Mouse (Mus musculus): ENCODE measurements around the gene Srsf2.
A peak's percentile ranks its signal among the peaks of the same experiment; 100 is the strongest.

The Srsf2 gene

GRCm38 (mm10) chr11:116826550-116827504, 26.1 kb downstream of the Srsf2 start:
- DNase-seq, result no peak

GRCm38 (mm10) chr11:116825230-116825629, 27.7 kb downstream of the Srsf2 start:
- DNase-seq, result no peak

GRCm38 (mm10) chr11:116823885-116824284, 29.0 kb downstream of the Srsf2 start:
- peak; percentile 58 for DNase-seq

- DNase-seq, result no peak
These were observed 29.6 kb downstream of the Srsf2 start for GRCm38 (mm10) chr11:116823255-116823654.

- no peak for DNase-seq
These were observed 30.3 kb downstream of the Srsf2 start for GRCm38 (mm10) chr11:116822626-116823025.

GRCm38 (mm10) chr11:116822215-116822614, 30.7 kb downstream of the Srsf2 start:
- no peak for DNase-seq

GRCm38 (mm10) chr11:116821057-116821940, 31.6 kb downstream of the Srsf2 start:
- DNase-seq, result no peak

- DNase-seq, result no peak
These were observed 32.8 kb downstream of the Srsf2 start for GRCm38 (mm10) chr11:116819932-116820593.

GRCm38 (mm10) chr11:116818722-116819121, 34.2 kb downstream of the Srsf2 start:
- DNase-seq, result no peak

GRCm38 (mm10) chr11:116817567-116817966, 35.3 kb downstream of the Srsf2 start:
- no peak for DNase-seq

- DNase-seq, result no peak
These were observed 36.1 kb downstream of the Srsf2 start for GRCm38 (mm10) chr11:116816769-116817168.

GRCm38 (mm10) chr11:116814884-116815415, 37.9 kb downstream of the Srsf2 start:
- no peak for DNase-seq

GRCm38 (mm10) chr11:116814076-116814883, 38.6 kb downstream of the Srsf2 start:
- no peak for DNase-seq

- DNase-seq, result no peak
These were observed 39.3 kb downstream of the Srsf2 start for GRCm38 (mm10) chr11:116813610-116814009.

- DNase-seq, result no peak
These were observed 39.9 kb downstream of the Srsf2 start for GRCm38 (mm10) chr11:116812793-116813529.

GRCm38 (mm10) chr11:116810983-116811901, 41.7 kb downstream of the Srsf2 start:
- peak; percentile 81 for DNase-seq

- no peak for DNase-seq
These were observed 42.4 kb downstream of the Srsf2 start for GRCm38 (mm10) chr11:116810528-116810927.

- DNase-seq, result no peak
These were observed 43.4 kb downstream of the Srsf2 start for GRCm38 (mm10) chr11:116809520-116809919.

GRCm38 (mm10) chr11:116808811-116809395, 44.0 kb downstream of the Srsf2 start:
- no peak for DNase-seq

Measured in layer of hippocampus, adult 9-11 months (tissue).